Mouse (Mus musculus): ENCODE measurements around the gene Jmjd1c. TPM values are rescaled to one million over a fixed set of nuclear protein-coding genes. Genes with fewer than 3 reads are reported as not detected.

Jmjd1c gene
- total and polyA plus RNA-seq, 3 experiments = 8.5 to 36.8 (median 34.5) TPM

DNA sequence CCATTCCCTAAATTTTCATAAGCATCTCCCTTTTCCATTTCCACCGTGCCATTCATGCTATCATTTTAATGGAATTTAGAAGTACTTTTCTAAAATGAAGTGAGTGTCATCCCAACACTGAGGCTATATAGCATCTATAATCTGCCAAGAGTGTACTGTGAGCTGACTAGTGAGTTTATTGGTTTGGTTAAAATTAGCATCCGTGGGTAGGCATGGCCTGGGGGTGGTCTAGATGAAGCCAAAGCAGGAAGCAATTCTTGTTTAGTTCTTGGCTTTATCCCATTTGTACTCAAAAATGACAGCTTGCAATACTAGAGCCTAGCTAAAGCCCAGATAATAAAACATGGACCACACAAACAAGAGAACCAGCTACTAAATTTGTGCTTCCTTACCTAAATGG, 101.9 kb downstream of the Jmjd1c start:
- TF ChIP-seq CTCF (IDR thresholded peaks at IDR 0.05) (no peak), EP300 (IDR thresholded peaks at IDR 0.05; ENCODE audit: insufficient read depth, low read depth, low read length) (no peak), POLR2A (IDR thresholded peaks at IDR 0.05; ENCODE audit: insufficient read depth, low read depth, low read length) (no peak)
- intact Hi-C loops (cut with DNase I) = no loop called here
- Histone ChIP-seq H3K9ac (ENCODE audit: low read depth, low read length) (no peak overlapping the region), H3K27ac (no peak overlapping the region), H3K27me3 (ENCODE audit: control insufficient read depth, insufficient read depth, low read length) (no peaks in the 10 kb centered on the region), H3K36me3 (ENCODE audit: control insufficient read depth, insufficient read depth, low read length) (peaks cover 41% of the 10 kb centered on the region), H3K79me2 (replicated peaks; ENCODE audit: control insufficient read depth, insufficient read depth, low read length) (peaks cover 9% of the 10 kb centered on the region), H3K4me1 (ENCODE audit: control insufficient read depth, insufficient read depth, low read length) (peaks cover 25% of the 10 kb centered on the region), H3K4me3 (no peak overlapping the region)
- WGBS = 33% methylated on average over 2 of the region's 2 CpGs
- DNase-seq = no peak

DNA sequence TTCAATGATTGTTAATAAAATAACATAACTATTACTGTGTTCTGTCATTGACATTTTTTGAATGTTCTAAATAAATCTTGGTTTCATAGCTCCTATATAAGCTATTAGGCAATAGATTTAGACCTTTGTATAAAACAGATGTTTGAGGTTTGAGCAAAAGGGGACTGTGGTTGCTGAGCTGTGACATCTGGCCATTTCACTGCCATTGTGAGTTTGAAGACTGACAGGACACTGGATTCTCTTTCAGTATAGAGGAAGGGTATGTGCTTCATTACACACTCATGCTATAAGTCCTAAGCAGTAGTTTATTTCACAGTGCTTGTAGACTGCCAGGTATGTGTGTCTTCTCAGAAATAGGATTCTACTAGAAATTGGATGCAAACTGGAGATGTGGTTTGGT, 105.8 kb downstream of the Jmjd1c start:
- TF ChIP-seq EP300 (IDR thresholded peaks at IDR 0.05; ENCODE audit: insufficient read depth, low read depth, low read length) = no peak
- no peak for TF ChIP-seq CTCF (IDR thresholded peaks at IDR 0.05)
- no peak for TF ChIP-seq POLR2A (IDR thresholded peaks at IDR 0.05; ENCODE audit: insufficient read depth, low read depth, low read length)
- no peak for DNase-seq
- no peak overlapping the region for H3K4me3 ChIP-seq
- no peaks in the 10 kb centered on the region for H3K27me3 ChIP-seq (ENCODE audit: control insufficient read depth, insufficient read depth, low read length)
- H3K9ac ChIP-seq (ENCODE audit: low read depth, low read length) = no peak overlapping the region
- peaks cover 9% of the 10 kb centered on the region for H3K79me2 ChIP-seq (replicated peaks; ENCODE audit: control insufficient read depth, insufficient read depth, low read length)
- H3K27ac ChIP-seq = no peak overlapping the region
- intact Hi-C loops (cut with DNase I) = no loop called here
- H3K4me1 ChIP-seq (ENCODE audit: control insufficient read depth, insufficient read depth, low read length) = peaks cover 24% of the 10 kb centered on the region
- H3K36me3 ChIP-seq (ENCODE audit: control insufficient read depth, insufficient read depth, low read length) = peaks cover 40% of the 10 kb centered on the region

GRCm38 (mm10) chr10:67202470-67202869, 106.5 kb downstream of the Jmjd1c start:
- intact Hi-C loops (cut with DNase I) = no loop called here
- no peak overlapping the region; the same call in 1 of the 2 replicates for H3K27ac ChIP-seq
- H3K4me1 ChIP-seq (ENCODE audit: control insufficient read depth, insufficient read depth, low read length) = peaks cover 22% of the 10 kb centered on the region
- no peak for DNase-seq
- no peak overlapping the region for H3K9ac ChIP-seq (ENCODE audit: low read depth, low read length)
- peaks cover 10% of the 10 kb centered on the region for H3K79me2 ChIP-seq (replicated peaks; ENCODE audit: control insufficient read depth, insufficient read depth, low read length)
- H3K27me3 ChIP-seq (ENCODE audit: control insufficient read depth, insufficient read depth, low read length) = no peaks in the 10 kb centered on the region
- no peak overlapping the region for H3K4me3 ChIP-seq
- WGBS = 82% methylated on average over 6 of the region's 6 CpGs
- peaks cover 35% of the 10 kb centered on the region for H3K36me3 ChIP-seq (ENCODE audit: control insufficient read depth, insufficient read depth, low read length)
- TF ChIP-seq EP300 (IDR thresholded peaks at IDR 0.05; ENCODE audit: insufficient read depth, low read depth, low read length) (no peak), POLR2A (IDR thresholded peaks at IDR 0.05; ENCODE audit: insufficient read depth, low read depth, low read length) (no peak), CTCF (IDR thresholded peaks at IDR 0.05) (no peak)

DNA sequence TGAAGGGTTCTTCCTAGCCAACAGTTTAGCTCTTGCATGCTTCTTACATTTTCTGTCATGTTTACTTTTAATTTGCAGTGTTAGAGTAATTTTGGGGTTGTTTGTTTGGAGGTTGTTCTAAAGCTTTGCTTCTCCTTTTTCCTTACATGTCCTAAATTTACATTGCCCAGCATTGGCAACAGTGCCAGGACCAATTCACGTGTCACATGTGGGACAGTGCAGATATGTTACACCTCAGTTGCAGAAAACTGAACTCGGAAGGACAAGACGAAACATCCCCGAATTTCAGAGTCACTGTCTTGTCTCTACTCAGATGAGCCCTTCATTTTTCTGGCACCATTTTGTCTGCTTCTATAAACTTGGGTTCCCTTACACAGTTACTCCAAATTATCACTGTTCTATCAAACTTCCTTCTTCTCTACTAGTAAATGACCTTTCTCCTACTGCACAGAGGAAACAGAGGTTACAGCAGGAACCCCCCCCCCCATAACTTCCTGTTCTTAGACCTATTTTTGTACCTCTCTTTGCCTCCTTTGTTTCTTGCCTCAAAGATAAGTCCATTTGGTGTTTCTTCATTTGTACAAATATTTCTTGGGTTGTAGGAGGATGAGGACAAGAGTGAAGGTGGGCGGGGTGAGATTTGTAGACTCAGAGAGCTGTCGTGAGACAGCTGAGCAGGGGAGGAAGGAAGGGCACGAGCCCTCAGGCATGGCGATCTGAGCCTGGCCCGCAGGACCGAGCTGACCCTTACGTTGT, 108.9 kb downstream of the Jmjd1c start:
- intact Hi-C loops (cut with DNase I) = no loop called here
- Histone ChIP-seq H3K9ac (ENCODE audit: low read depth, low read length) (no peak overlapping the region), H3K79me2 (replicated peaks; ENCODE audit: control insufficient read depth, insufficient read depth, low read length) (peaks cover 10% of the 10 kb centered on the region), H3K27me3 (ENCODE audit: control insufficient read depth, insufficient read depth, low read length) (no peaks in the 10 kb centered on the region), H3K4me1 (ENCODE audit: control insufficient read depth, insufficient read depth, low read length) (peaks cover 19% of the 10 kb centered on the region), H3K4me3 (peak overlapping the region; percentile 34), H3K27ac (peak overlapping the region; percentile 73), H3K36me3 (ENCODE audit: control insufficient read depth, insufficient read depth, low read length) (peaks cover 35% of the 10 kb centered on the region)
- 45% methylated on average over 11 of the region's 11 CpGs for WGBS
- DNase-seq = peak; percentile 52 to 54
- no peak for TF ChIP-seq CTCF (IDR thresholded peaks at IDR 0.05)
- no peak for TF ChIP-seq EP300 (IDR thresholded peaks at IDR 0.05; ENCODE audit: insufficient read depth, low read depth, low read length)
- no peak for TF ChIP-seq POLR2A (IDR thresholded peaks at IDR 0.05; ENCODE audit: insufficient read depth, low read depth, low read length)

DNA sequence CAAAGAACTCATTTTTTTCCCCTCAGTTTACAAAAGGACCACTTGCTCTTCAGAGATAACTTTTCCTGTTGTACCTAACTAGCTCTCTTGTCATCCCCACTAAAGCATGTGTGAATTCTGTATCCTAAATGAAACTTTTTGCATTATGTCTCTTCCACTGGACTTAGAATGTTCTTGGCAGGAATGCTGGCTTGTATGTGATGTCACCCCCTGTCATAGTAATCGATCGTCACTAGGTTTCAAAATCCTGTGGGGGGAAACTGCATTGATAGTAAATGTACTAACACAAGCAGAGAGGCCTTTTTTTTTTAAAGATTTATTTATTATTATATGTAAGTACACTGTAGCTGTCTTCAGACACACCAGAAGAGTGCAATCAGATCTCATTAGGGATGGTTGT, 112.0 kb downstream of the Jmjd1c start:
- peaks cover 17% of the 10 kb centered on the region for H3K4me1 ChIP-seq (ENCODE audit: control insufficient read depth, insufficient read depth, low read length)
- intact Hi-C loops (cut with DNase I) = no loop called here
- H3K4me3 ChIP-seq = no peak overlapping the region
- no peak for DNase-seq
- H3K27ac ChIP-seq = peak overlapping the region; percentile 12; the same call in 1 of the 2 replicates
- peaks cover 27% of the 10 kb centered on the region for H3K36me3 ChIP-seq (ENCODE audit: control insufficient read depth, insufficient read depth, low read length)
- peaks cover 9% of the 10 kb centered on the region; the same call in 1 of the 2 replicates for H3K79me2 ChIP-seq (replicated peaks; ENCODE audit: control insufficient read depth, insufficient read depth, low read length)
- no peak for TF ChIP-seq POLR2A (IDR thresholded peaks at IDR 0.05; ENCODE audit: insufficient read depth, low read depth, low read length)
- TF ChIP-seq CTCF (IDR thresholded peaks at IDR 0.05) = no peak
- no peak overlapping the region for H3K9ac ChIP-seq (ENCODE audit: low read depth, low read length)
- 30% methylated on average over 2 of the region's 2 CpGs for WGBS
- no peaks in the 10 kb centered on the region for H3K27me3 ChIP-seq (ENCODE audit: control insufficient read depth, insufficient read depth, low read length)

- Histone ChIP-seq H3K4me3 (no peak overlapping the region), H3K27me3 (ENCODE audit: control insufficient read depth, insufficient read depth, low read length) (no peaks in the 10 kb centered on the region), H3K36me3 (ENCODE audit: control insufficient read depth, insufficient read depth, low read length) (peaks cover 28% of the 10 kb centered on the region), H3K27ac (no peak overlapping the region), H3K9ac (ENCODE audit: low read depth, low read length) (no peak overlapping the region), H3K4me1 (ENCODE audit: control insufficient read depth, insufficient read depth, low read length) (peaks cover 21% of the 10 kb centered on the region), H3K79me2 (replicated peaks; ENCODE audit: control insufficient read depth, insufficient read depth, low read length) (peaks cover 11% of the 10 kb centered on the region; the same call in 1 of the 2 replicates)
- no peak for DNase-seq
- intact Hi-C loops (cut with DNase I) = no loop called here
- 54% methylated on average over 4 of the region's 4 CpGs for WGBS
- no peak for TF ChIP-seq EP300 (IDR thresholded peaks at IDR 0.05; ENCODE audit: insufficient read depth, low read depth, low read length)
- no peak for TF ChIP-seq POLR2A (IDR thresholded peaks at IDR 0.05; ENCODE audit: insufficient read depth, low read depth, low read length)
- peak; percentile 38 for TF ChIP-seq CTCF (IDR thresholded peaks at IDR 0.05)
Measured at GRCm38 (mm10) chr10:67209916-67210675, 114.2 kb downstream of the Jmjd1c start.

Measured in heart, adult 2 months (tissue).